Mouse (Mus musculus): Measurements from ENCODE around the gene 1700003E16Rik.
A peak's percentile ranks its signal among the peaks of the same experiment; 100 is the strongest.

The 1700003E16Rik gene

GRCm38 (mm10) chr6:83161442-83161841 is 5.2 kb downstream of the 1700003E16Rik start:
- no peak for DNase-seq

GRCm38 (mm10) chr6:83161921-83162641 is 5.9 kb downstream of the 1700003E16Rik start:
- peak; percentile 38 for DNase-seq

- DNase-seq, result peak; percentile 83
Measured at GRCm38 (mm10) chr6:83162701-83163100, 6.5 kb downstream of the 1700003E16Rik start.

- DNase-seq, result no peak
Measured at GRCm38 (mm10) chr6:83165026-83165606, 8.9 kb downstream of the 1700003E16Rik start.

GRCm38 (mm10) chr6:83165607-83166242 is 9.5 kb downstream of the 1700003E16Rik start, which contains the start of gene Dctn1:
Gene Dctn1, plus strand, starts transcription at chr6:83165920.
- peak; percentile 96 for DNase-seq

GRCm38 (mm10) chr6:83166243-83166630 is 10.0 kb downstream of the 1700003E16Rik start:
- no peak for DNase-seq

GRCm38 (mm10) chr6:83169872-83170271 is 13.7 kb downstream of the 1700003E16Rik start:
- no peak for DNase-seq

DNA sequence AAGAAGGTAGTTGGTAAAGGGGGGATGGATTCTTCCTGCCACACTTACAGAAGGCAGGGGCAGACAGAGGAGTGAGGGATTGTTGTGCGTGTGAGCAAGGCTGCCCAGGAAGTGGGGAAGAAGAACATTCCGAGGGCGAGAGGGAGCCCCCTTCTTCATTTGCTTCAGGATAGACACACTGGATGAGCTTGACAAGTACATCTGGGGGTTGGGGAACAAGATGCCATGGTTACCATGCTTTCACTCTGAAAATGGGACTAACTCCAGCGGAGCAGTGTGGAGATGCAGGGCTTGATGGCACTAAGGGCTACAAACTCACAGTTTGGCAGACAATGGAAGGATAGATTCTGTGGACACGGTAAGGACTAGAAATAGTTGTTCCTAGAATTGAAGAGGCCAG is 14.9 kb downstream of the 1700003E16Rik start:
- no peak for DNase-seq

GRCm38 (mm10) chr6:83172240-83172920 is 16.2 kb downstream of the 1700003E16Rik start:
- DNase-seq, result no peak

GRCm38 (mm10) chr6:83175996-83176395 is 19.8 kb downstream of the 1700003E16Rik start:
- no peak for DNase-seq

- DNase-seq, result peak; percentile 77
Measured at GRCm38 (mm10) chr6:83179390-83180117, 23.4 kb downstream of the 1700003E16Rik start.

- no peak for DNase-seq
Measured at GRCm38 (mm10) chr6:83180605-83181004, 24.4 kb downstream of the 1700003E16Rik start.

DNA sequence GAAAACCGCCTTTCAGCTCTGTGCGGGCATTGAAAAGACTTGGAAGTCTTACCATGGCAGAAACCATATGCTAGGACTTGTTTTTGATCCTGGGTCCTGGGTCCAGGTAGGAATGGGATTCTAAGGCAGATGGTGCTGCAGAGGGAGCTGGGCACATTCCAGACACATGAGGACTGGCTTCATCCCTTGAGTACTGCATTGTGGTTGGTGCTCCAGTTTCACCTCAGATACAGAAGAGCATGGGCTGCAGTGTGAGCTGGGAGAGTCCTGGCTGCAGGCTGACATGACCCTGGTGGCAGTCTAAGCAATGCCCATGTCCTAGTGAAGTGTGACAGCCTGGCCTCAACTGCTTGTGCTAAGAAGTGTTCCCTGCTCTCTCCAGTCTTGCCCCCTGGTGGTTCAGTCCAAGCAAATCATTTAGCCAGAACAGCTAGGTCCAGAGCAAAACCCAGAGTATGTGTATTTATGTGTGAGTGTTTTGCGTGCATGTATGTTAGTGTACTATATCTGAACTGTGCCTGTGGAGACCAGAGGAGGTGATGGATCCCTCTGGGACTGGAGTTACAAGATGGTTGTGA is 28.7 kb downstream of the 1700003E16Rik start:
- DNase-seq, result peak; percentile 50

DNA sequence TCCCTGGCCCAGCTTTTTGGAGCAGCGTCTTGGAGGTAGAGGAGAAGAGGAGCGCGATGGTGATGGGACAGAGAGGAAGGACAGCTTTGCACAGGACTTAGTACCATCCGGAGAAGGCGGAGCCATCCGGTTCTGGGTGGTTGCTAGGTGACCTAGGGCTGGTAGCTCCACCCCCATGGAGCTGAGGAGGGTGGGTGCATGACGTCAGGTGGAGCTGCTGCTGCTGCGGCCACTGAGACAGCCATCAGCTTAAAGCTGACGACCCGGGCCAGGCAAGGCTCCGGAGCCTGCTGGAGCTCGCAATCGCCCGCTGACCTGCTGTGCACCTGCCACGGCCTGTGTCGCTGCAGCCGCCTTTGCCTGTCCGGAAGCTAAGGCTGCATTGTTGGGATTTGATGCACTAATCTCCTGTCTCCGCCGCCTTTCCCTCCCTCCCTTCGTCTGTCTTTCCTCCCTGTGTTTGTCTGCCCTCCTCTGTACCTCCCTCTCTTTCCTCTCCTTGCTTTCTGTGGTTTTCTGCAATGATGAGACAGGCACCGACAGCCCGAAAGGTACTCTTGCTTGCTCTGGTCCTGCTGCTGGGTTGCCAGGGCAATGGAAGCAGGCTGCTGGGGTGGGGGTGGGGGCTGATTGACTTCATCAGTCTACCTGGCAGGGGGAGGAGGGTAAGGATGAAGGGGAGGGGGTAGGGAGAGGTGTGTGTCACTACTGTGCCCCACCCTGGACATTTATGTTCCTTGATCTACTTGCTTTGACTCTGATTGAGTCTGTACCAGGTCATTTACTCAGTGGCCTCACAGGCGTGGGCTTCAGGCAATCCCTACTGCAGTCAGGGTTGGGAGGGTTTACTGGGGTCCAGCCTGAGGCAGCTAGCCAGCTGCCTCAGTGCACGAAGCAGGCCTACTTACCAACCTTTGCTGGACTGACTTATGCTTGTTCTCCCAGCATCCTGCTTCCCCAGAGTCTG is 30.0 kb downstream of the 1700003E16Rik start:
- peak; percentile 93 for DNase-seq

DNA sequence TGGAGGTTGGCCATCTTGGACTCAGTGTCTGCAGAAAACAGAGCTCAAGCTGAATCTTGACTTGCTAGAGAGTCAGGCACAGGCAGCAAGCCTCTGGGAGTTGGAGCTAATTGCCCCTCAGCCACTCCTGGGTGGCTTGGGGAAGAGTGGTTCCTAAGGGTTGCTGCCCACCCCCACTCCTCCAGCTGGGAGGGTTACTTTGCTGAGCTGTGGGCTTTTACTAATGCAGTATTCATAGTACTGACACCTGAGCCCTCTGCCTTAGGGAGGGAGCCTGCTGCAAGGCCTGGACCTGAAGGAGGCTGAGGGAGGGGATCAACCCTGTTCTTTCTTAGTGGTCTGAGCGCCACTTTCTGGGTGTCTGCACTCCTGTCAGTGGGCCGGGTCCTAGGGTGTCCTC is 30.7 kb downstream of the 1700003E16Rik start:
- no peak for DNase-seq

- no peak for DNase-seq
Measured at GRCm38 (mm10) chr6:83193571-83193970, 37.4 kb downstream of the 1700003E16Rik start.

- DNase-seq, result peak; percentile 64
Measured at GRCm38 (mm10) chr6:83197345-83198004, 41.3 kb downstream of the 1700003E16Rik start.

DNA sequence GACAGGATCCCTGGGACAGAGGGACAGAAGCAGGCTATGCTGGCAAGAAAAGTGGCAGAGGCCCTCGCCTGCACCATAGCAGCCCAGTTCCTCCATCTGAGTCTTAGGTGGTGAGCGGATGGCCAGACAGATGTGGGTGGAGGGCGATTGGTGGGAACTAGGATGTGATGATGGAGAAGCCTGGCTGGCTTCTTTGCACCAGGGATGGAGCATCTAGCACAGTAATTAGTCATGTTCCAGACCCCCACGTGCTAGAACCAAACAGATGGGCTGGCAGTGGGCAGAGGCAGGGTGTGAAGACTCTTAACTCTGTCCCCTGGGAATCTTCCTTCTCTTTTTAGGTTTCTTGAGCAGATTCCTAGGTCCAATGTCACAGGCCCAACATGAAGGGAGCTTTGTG is 47.1 kb downstream of the 1700003E16Rik start:
- no peak for DNase-seq

DNA sequence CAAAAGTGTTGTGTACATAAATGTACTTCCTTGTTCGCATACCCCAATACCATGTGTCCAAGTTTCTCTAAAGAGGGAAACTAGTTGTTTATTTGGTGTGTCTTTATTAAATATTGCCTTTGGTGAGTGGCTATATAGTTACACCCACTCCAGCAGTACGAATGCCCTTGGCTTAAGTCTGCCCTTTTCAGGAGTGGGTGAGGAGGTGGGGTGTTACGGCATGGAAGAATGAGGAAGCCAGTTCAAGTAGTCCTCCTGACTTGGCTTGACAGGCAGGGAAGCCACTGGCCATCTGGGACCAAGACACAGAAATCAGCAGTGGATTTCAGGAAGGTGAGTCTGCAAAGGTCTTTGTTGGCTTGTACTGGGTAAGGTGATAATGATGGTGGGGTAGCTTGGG is 49.6 kb downstream of the 1700003E16Rik start:
- no peak for DNase-seq

DNA sequence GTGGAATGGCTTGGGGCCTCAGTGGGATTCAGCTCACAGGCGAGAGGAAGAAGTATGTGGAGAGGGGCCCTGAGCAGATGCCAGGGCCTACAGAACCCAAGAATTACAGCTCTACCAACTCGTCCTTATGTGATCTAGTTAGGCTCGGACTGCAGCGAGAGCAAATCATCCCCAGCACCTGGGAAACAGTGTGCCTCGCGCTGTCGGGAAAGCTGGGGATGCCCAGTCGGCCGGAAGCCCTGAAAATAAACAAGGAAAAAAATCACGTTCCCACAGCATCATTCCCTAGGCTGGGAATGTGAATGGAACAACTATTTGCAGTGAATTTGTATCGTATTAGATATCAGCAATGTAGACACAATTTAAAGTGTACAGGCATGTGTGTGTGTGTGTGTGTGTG is 50.1 kb downstream of the 1700003E16Rik start:
- DNase-seq, result no peak

All from retina, postnatal 1 day (tissue).